Mouse (Mus musculus): ENCODE results near the gene Rsg1. TPM values are rescaled to one million over a fixed set of nuclear protein-coding genes. Genes with fewer than 3 reads are reported as not detected.

Rsg1 gene
- polyA plus RNA-seq, 2 experiments: 0.56 to 0.78 TPM

- DNase-seq (ENCODE audit: low read depth in 3 of 3, low spot score in 3 of 3): no peak
- Histone ChIP-seq H3K9ac (replicated peaks) (no peak overlapping the region), H3K9me3 (ENCODE audit: control insufficient read depth, low read length) (no peaks in the 10 kb centered on the region), H3K4me3 (ENCODE audit: insufficient read depth in 1 of 2, low read depth in 2 of 2, low read length in 2 of 2) (no peak overlapping the region), H3K36me3 (replicated peaks; ENCODE audit: control insufficient read depth, insufficient read depth, low read depth) (no peaks in the 10 kb centered on the region), H3K27me3 (ENCODE audit: control insufficient read depth, insufficient read depth, low read length) (no peaks in the 10 kb centered on the region), H3K4me1 (replicated peaks; ENCODE audit: control insufficient read depth in 2 of 2, insufficient read depth in 2 of 2, low read length in 1 of 2) (peaks cover 0 to under 1% of the 10 kb centered on the region in 2 experiments; a peak in 3 of 4 replicates), H3K4me2 (ENCODE audit: low read depth) (no peak overlapping the region), H3K27ac (no peak overlapping the region)
- WGBS (ENCODE audit: insufficient replicate concordance): 83% methylated on average over 20 of the region's 20 CpGs
- no peak for TF ChIP-seq CTCF (IDR thresholded peaks at IDR 0.05; ENCODE audit: low read depth)
- no peak for TF ChIP-seq EP300 (IDR thresholded peaks at IDR 0.05; ENCODE audit: low read depth)
- no peak for ATAC-seq (ENCODE audit: insufficient read depth)
These were observed 5.9 kb downstream of the Rsg1 start for GRCm38 (mm10) chr4:141219583-141220213.

GRCm38 (mm10) chr4:141221848-141222247, 8.1 kb downstream of the Rsg1 start:
- ATAC-seq (ENCODE audit: insufficient read depth) (no peak), DNase-seq (ENCODE audit: low read depth in 3 of 3, low spot score in 3 of 3) (no peak)
- Histone ChIP-seq H3K4me2 (ENCODE audit: low read depth) (no peak overlapping the region), H3K4me1 (replicated peaks; ENCODE audit: control insufficient read depth in 2 of 2, insufficient read depth in 2 of 2, low read length in 1 of 2) (no peaks in the 10 kb centered on the region; a peak in 1 of 4 replicates), H3K9ac (replicated peaks) (no peak overlapping the region), H3K27me3 (ENCODE audit: control insufficient read depth, insufficient read depth, low read length) (no peaks in the 10 kb centered on the region), H3K27ac (no peak overlapping the region), H3K4me3 (ENCODE audit: insufficient read depth in 1 of 2, low read depth in 2 of 2, low read length in 2 of 2) (no peak overlapping the region), H3K36me3 (replicated peaks; ENCODE audit: control insufficient read depth, insufficient read depth, low read depth) (no peaks in the 10 kb centered on the region), H3K9me3 (ENCODE audit: control insufficient read depth, low read length) (no peaks in the 10 kb centered on the region)
- WGBS (ENCODE audit: insufficient replicate concordance): 67% methylated on average over 2 of the region's 2 CpGs
- TF ChIP-seq CTCF (IDR thresholded peaks at IDR 0.05; ENCODE audit: low read depth) (peak; percentile 45), EP300 (IDR thresholded peaks at IDR 0.05; ENCODE audit: low read depth) (no peak)

GRCm38 (mm10) chr4:141222752-141223151, 9.0 kb downstream of the Rsg1 start:
- DNase-seq (ENCODE audit: low read depth in 3 of 3, low spot score in 3 of 3) (no peak), ATAC-seq (ENCODE audit: insufficient read depth) (no peak)
- Histone ChIP-seq H3K4me2 (ENCODE audit: low read depth) (no peak overlapping the region), H3K4me1 (replicated peaks; ENCODE audit: control insufficient read depth in 2 of 2, insufficient read depth in 2 of 2, low read length in 1 of 2) (no peaks in the 10 kb centered on the region; a peak in 1 of 4 replicates), H3K36me3 (replicated peaks; ENCODE audit: control insufficient read depth, insufficient read depth, low read depth) (no peaks in the 10 kb centered on the region), H3K4me3 (ENCODE audit: insufficient read depth in 1 of 2, low read depth in 2 of 2, low read length in 2 of 2) (no peak overlapping the region), H3K9ac (replicated peaks) (no peak overlapping the region), H3K27ac (no peak overlapping the region), H3K27me3 (ENCODE audit: control insufficient read depth, insufficient read depth, low read length) (no peaks in the 10 kb centered on the region), H3K9me3 (ENCODE audit: control insufficient read depth, low read length) (no peaks in the 10 kb centered on the region)
- 72% methylated on average over 5 of the region's 5 CpGs for WGBS (ENCODE audit: insufficient replicate concordance)
- TF ChIP-seq CTCF (IDR thresholded peaks at IDR 0.05; ENCODE audit: low read depth): no peak
- TF ChIP-seq EP300 (IDR thresholded peaks at IDR 0.05; ENCODE audit: low read depth): no peak

GRCm38 (mm10) chr4:141228687-141229086, 14.9 kb downstream of the Rsg1 start:
- H3K27me3 ChIP-seq (ENCODE audit: control insufficient read depth, insufficient read depth, low read length): no peaks in the 10 kb centered on the region
- DNase-seq (ENCODE audit: low read depth in 3 of 3, low spot score in 3 of 3) (no peak), ATAC-seq (ENCODE audit: insufficient read depth) (no peak)
- no peak overlapping the region for H3K4me2 ChIP-seq (ENCODE audit: low read depth)
- TF ChIP-seq EP300 (IDR thresholded peaks at IDR 0.05; ENCODE audit: low read depth) (no peak), CTCF (IDR thresholded peaks at IDR 0.05; ENCODE audit: low read depth) (no peak)
- 47% methylated on average over 7 of the region's 7 CpGs for WGBS (ENCODE audit: insufficient replicate concordance)
- H3K27ac ChIP-seq: no peak overlapping the region
- H3K4me3 ChIP-seq (ENCODE audit: insufficient read depth in 1 of 2, low read depth in 2 of 2, low read length in 2 of 2): no peak overlapping the region
- no peaks in the 10 kb centered on the region for H3K36me3 ChIP-seq (replicated peaks; ENCODE audit: control insufficient read depth, insufficient read depth, low read depth)
- H3K9ac ChIP-seq (replicated peaks): no peak overlapping the region
- no peaks in the 10 kb centered on the region for H3K4me1 ChIP-seq (replicated peaks; ENCODE audit: control insufficient read depth in 2 of 2, insufficient read depth in 2 of 2, low read length in 1 of 2)
- H3K9me3 ChIP-seq (ENCODE audit: control insufficient read depth, low read length): no peaks in the 10 kb centered on the region

GRCm38 (mm10) chr4:141233196-141233595, 19.4 kb downstream of the Rsg1 start:
- H3K4me3 ChIP-seq (ENCODE audit: insufficient read depth in 1 of 2, low read depth in 2 of 2, low read length in 2 of 2): no peak overlapping the region
- WGBS (ENCODE audit: insufficient replicate concordance): 61% methylated on average over 4 of the region's 4 CpGs
- H3K9me3 ChIP-seq (ENCODE audit: control insufficient read depth, low read length): no peaks in the 10 kb centered on the region
- H3K4me1 ChIP-seq (replicated peaks; ENCODE audit: control insufficient read depth in 2 of 2, insufficient read depth in 2 of 2, low read length in 1 of 2): no peaks in the 10 kb centered on the region
- no peak overlapping the region for H3K27ac ChIP-seq
- no peaks in the 10 kb centered on the region for H3K36me3 ChIP-seq (replicated peaks; ENCODE audit: control insufficient read depth, insufficient read depth, low read depth)
- DNase-seq (ENCODE audit: low read depth in 3 of 3, low spot score in 3 of 3): no peak
- TF ChIP-seq CTCF (IDR thresholded peaks at IDR 0.05; ENCODE audit: low read depth) (no peak), EP300 (IDR thresholded peaks at IDR 0.05; ENCODE audit: low read depth) (no peak)
- peaks cover 4% of the 10 kb centered on the region for H3K27me3 ChIP-seq (ENCODE audit: control insufficient read depth, insufficient read depth, low read length)
- no peak overlapping the region for H3K4me2 ChIP-seq (ENCODE audit: low read depth)
- no peak overlapping the region for H3K9ac ChIP-seq (replicated peaks)
- ATAC-seq (ENCODE audit: insufficient read depth): no peak
